Mouse (Mus musculus): ENCODE measurements at regions not wholly inside any gene's neighbourhood (a gene's known extent, or its start where the extent isn't known, plus 50 kb on each side); places are given as distances from the start of the nearest gene placed in this dataset.

- Histone ChIP-seq H3K4me1 (ENCODE audit: control insufficient read depth, insufficient read depth, low read length) (peaks cover 4% of the 10 kb centered on the region; the same call in 1 of the 2 replicates), H3K36me3 (ENCODE audit: control insufficient read depth, insufficient read depth, low read length) (no peaks in the 10 kb centered on the region), H3K4me2 (ENCODE audit: low read length) (no peak overlapping the region), H3K4me3 (ENCODE audit: low read depth, low read length) (no peak overlapping the region), H3K9me3 (replicated peaks; ENCODE audit: control insufficient read depth, low read length, poor library complexity, severe bottlenecking) (no peaks in the 10 kb centered on the region), H3K27me3 (ENCODE audit: control insufficient read depth, insufficient read depth, low read depth, low read length) (no peaks in the 10 kb centered on the region), H3K9ac (ENCODE audit: low read depth, low read length) (no peak overlapping the region), H3K27ac (ENCODE audit: low read length) (no peak overlapping the region)
- ATAC-seq = no peak
- WGBS = 70% methylated on average over 6 of the region's 6 CpGs
Measured at GRCm38 (mm10) chr13:52735453-52735933, 152.5 kb downstream of the Syk start.

DNA sequence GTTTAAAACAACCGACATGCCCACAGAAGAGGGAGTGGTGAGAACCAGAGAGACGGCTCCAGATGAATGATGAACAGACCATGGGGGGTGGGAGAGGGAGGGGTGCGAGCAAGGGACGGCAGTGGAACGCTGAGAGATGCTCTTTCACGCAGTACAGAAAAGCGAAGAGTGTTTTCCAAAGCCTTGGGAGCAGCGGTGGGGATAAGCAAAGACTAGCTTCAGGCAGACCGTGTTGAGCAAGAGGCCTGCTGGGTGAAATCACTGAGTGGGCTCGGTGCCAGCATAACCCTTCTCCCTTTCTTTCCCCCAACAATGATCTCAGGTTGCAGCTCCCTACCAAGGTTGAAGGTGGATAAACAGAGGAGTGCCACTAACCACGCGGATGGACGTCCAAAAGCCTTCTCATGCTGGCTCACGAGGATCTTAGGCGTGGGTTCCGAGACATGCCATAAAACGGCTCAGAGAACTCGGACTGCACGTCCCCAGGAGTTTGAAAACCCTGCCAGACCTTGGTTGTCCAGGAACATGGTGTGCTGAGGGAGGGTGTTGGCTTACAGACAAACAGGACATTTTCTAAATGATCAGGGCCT lies 153.1 kb downstream of the Syk start:
- Histone ChIP-seq H3K9ac (ENCODE audit: low read depth, low read length) (no peak overlapping the region), H3K4me1 (ENCODE audit: control insufficient read depth, insufficient read depth, low read length) (0 out of 2 replicates have a peak, but pooled peaks cover 2% of the 10 kb centered on the region), H3K4me2 (ENCODE audit: low read length) (no peak overlapping the region), H3K4me3 (ENCODE audit: low read depth, low read length) (no peak overlapping the region), H3K27ac (ENCODE audit: low read length) (no peak overlapping the region), H3K27me3 (ENCODE audit: control insufficient read depth, insufficient read depth, low read depth, low read length) (no peaks in the 10 kb centered on the region), H3K36me3 (ENCODE audit: control insufficient read depth, insufficient read depth, low read length) (no peaks in the 10 kb centered on the region), H3K9me3 (replicated peaks; ENCODE audit: control insufficient read depth, low read length, poor library complexity, severe bottlenecking) (no peaks in the 10 kb centered on the region)
- no peak for ATAC-seq
- WGBS = 57% methylated on average over 19 of the region's 19 CpGs

- 69% methylated on average over 9 of the region's 9 CpGs for WGBS
- H3K4me2 ChIP-seq (ENCODE audit: low read length) = no peak overlapping the region
- no peak for ATAC-seq
Measured at GRCm38 (mm10) chr13:52738095-52738660, 155.2 kb downstream of the Syk start.

DNA sequence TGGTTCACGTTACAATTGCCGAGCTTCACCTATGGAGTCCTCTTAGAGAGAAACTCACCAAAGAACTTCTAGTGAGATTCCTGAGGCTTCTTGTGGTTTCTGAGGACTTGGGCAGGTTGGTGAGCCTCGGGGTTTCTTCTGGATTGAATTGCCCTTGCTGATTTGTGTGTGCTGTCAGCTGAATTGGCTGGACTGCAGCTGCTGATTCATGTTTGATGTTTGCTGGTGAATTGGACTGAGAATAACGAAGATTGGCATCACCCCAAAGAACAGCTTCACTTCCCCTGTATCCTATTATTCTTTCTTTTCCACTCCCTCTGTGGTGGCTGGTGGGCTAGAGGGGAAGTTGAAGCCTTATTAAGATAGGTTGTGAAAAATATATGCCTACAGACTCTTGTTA lies 158.4 kb downstream of the Syk start:
- no peaks in the 10 kb centered on the region for H3K27me3 ChIP-seq (ENCODE audit: control insufficient read depth, insufficient read depth, low read depth, low read length)
- ATAC-seq = no peak

More at GRCm38 (mm10) chr13:52738095-52738660, 155.2 kb downstream of the Syk start:
- Histone ChIP-seq H3K4me3 (ENCODE audit: low read depth, low read length) (no peak overlapping the region), H3K4me1 (ENCODE audit: control insufficient read depth, insufficient read depth, low read length) (0 out of 2 replicates have a peak, but pooled peaks cover 2% of the 10 kb centered on the region), H3K27me3 (ENCODE audit: control insufficient read depth, insufficient read depth, low read depth, low read length) (no peaks in the 10 kb centered on the region), H3K36me3 (ENCODE audit: control insufficient read depth, insufficient read depth, low read length) (no peaks in the 10 kb centered on the region), H3K9ac (ENCODE audit: low read depth, low read length) (no peak overlapping the region), H3K9me3 (replicated peaks; ENCODE audit: control insufficient read depth, low read length, poor library complexity, severe bottlenecking) (no peaks in the 10 kb centered on the region), H3K27ac (ENCODE audit: low read length) (no peak overlapping the region)

DNA sequence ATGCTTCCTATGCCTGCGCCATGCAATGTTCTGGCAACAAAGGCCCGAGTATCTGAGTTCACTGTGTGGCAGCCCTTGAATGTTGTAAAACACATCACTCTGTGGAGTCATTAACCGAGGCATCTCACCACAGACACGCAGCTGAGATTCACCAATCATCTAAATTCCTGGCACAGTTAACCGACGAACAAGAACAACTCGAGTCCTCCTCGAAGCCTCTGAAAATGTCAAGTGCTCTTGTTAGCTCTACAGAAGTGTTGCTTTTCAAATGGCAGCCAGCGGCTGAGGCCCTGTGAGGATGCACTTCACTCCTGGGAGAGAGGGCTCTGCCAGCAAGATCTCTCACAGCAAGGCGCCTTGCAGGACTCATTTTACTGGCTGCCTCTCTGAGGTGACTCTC lies 173.0 kb downstream of the Syk start:
- H3K9ac ChIP-seq (ENCODE audit: low read depth, low read length) = no peak overlapping the region
- H3K9me3 ChIP-seq (replicated peaks; ENCODE audit: control insufficient read depth, low read length, poor library complexity, severe bottlenecking) = no peaks in the 10 kb centered on the region
- 58% methylated on average over 10 of the region's 10 CpGs for WGBS
- H3K4me1 ChIP-seq (ENCODE audit: control insufficient read depth, insufficient read depth, low read length) = peaks cover 3% of the 10 kb centered on the region; the same call in 1 of the 2 replicates
- H3K4me3 ChIP-seq (ENCODE audit: low read depth, low read length) = no peak overlapping the region
- no peak overlapping the region for H3K4me2 ChIP-seq (ENCODE audit: low read length)
- 0 out of 2 replicates have a peak, but pooled peaks have one; percentile 14 for ATAC-seq
- H3K27ac ChIP-seq (ENCODE audit: low read length) = 0 out of 2 replicates have a peak overlapping the region, but pooled peaks have one; percentile 10
- H3K36me3 ChIP-seq (ENCODE audit: control insufficient read depth, insufficient read depth, low read length) = no peaks in the 10 kb centered on the region
- H3K27me3 ChIP-seq (ENCODE audit: control insufficient read depth, insufficient read depth, low read depth, low read length) = no peaks in the 10 kb centered on the region

More for the DNA sequence above, 158.4 kb downstream of the Syk start:
- Histone ChIP-seq H3K4me1 (ENCODE audit: control insufficient read depth, insufficient read depth, low read length) (no peaks in the 10 kb centered on the region), H3K9me3 (replicated peaks; ENCODE audit: control insufficient read depth, low read length, poor library complexity, severe bottlenecking) (no peaks in the 10 kb centered on the region), H3K36me3 (ENCODE audit: control insufficient read depth, insufficient read depth, low read length) (no peaks in the 10 kb centered on the region), H3K4me2 (ENCODE audit: low read length) (no peak overlapping the region), H3K27ac (ENCODE audit: low read length) (no peak overlapping the region), H3K4me3 (ENCODE audit: low read depth, low read length) (no peak overlapping the region), H3K9ac (ENCODE audit: low read depth, low read length) (no peak overlapping the region)
- WGBS = 78% methylated on average over 4 of the region's 4 CpGs

DNA sequence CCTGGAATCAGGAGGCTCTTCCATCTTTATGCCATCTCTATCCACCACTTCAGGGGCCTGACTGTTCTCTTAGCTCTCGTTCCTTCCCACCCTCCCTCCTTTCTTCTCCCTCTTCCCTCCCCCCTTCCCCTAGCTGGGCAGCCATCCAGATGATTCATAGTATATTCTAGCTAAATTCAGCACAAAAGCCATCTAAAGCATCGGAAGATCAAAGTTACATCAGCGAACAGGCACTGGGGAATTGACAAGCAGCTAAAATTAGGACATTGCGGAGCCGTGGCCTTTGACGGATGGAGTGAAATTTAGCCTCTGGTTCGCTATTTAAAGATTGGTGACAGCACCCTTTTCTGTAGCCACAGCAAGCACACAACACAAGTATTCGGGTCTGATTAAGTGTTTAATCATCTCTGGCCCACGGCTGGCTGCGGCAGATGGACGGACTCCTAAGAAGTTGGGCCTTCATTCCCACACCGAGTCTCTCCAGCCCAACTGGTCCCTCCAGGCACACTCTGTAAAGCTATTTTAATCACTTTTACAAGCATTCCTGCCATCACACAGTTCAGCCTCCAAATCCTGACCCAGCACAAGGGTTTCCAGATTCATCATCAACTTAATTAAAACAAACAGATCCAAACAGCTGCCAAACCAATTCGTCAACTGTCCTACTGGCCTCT lies 163.8 kb downstream of the Auh start:
- H3K27ac ChIP-seq (ENCODE audit: low read length) = peak overlapping the region; percentile 58
- peaks cover 11% of the 10 kb centered on the region for H3K4me1 ChIP-seq (ENCODE audit: control insufficient read depth, insufficient read depth, low read length)
- H3K4me3 ChIP-seq (ENCODE audit: low read depth, low read length) = no peak overlapping the region
- no peaks in the 10 kb centered on the region for H3K27me3 ChIP-seq (ENCODE audit: control insufficient read depth, insufficient read depth, low read depth, low read length)
- no peaks in the 10 kb centered on the region for H3K36me3 ChIP-seq (ENCODE audit: control insufficient read depth, insufficient read depth, low read length)
- 16% methylated on average over 13 of the region's 13 CpGs for WGBS
- peak overlapping the region; percentile 31; the same call in 1 of the 2 replicates for H3K4me2 ChIP-seq (ENCODE audit: low read length)
- H3K9me3 ChIP-seq (replicated peaks; ENCODE audit: control insufficient read depth, low read length, poor library complexity, severe bottlenecking) = no peaks in the 10 kb centered on the region
- peak; percentile 56 for ATAC-seq
- peak overlapping the region; percentile 44; the same call in 1 of the 2 replicates for H3K9ac ChIP-seq (ENCODE audit: low read depth, low read length)

DNA sequence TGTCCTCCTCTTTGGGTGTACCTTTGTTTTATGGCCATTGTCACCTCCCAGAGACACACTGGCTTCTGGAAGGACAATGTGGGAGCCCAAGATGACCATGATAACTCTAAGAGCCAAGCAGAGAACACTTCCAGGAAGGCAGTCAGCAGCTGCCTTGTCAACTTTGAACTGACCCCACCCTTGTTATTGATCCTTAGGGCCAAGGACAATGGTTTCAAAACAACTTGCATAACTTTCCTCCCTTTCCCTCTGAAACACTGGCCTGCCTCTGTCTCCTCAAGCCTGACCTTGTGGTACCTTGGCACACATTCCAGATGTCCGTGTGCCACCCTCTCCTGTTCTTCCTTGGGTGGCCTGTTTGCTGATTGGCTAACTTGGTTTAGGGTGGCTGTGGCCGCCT lies 163.2 kb downstream of the Auh start:
- H3K36me3 ChIP-seq (ENCODE audit: control insufficient read depth, insufficient read depth, low read length) = no peaks in the 10 kb centered on the region
- no peaks in the 10 kb centered on the region for H3K27me3 ChIP-seq (ENCODE audit: control insufficient read depth, insufficient read depth, low read depth, low read length)
- H3K9ac ChIP-seq (ENCODE audit: low read depth, low read length) = no peak overlapping the region
- H3K27ac ChIP-seq (ENCODE audit: low read length) = peak overlapping the region; percentile 58; the same call in 1 of the 2 replicates
- no peaks in the 10 kb centered on the region for H3K9me3 ChIP-seq (replicated peaks; ENCODE audit: control insufficient read depth, low read length, poor library complexity, severe bottlenecking)
- no peak overlapping the region for H3K4me3 ChIP-seq (ENCODE audit: low read depth, low read length)
- no peak for ATAC-seq
- WGBS = 80% methylated on average over 2 of the region's 2 CpGs
- no peak overlapping the region for H3K4me2 ChIP-seq (ENCODE audit: low read length)
- peaks cover 11% of the 10 kb centered on the region for H3K4me1 ChIP-seq (ENCODE audit: control insufficient read depth, insufficient read depth, low read length)

DNA sequence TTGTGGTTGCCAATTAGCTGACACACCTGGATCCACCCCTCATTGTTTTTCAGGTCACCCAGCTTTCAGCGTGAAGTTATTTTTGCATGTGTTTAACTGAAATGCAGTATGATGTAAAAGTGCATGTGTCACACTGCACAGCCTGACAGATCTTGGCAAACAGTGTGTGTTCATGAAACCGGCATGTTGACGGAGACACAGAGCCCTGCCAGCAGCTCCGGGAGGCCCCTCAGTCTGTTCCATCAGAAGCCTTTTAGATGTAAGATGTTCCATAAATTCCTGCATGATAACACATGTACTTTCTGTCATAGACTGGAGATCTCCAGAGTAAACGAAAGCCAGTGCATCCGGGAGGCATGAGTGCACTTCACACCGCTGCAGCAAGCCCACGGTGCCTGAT lies 159.5 kb downstream of the Auh start:
- H3K9ac ChIP-seq (ENCODE audit: low read depth, low read length) = no peak overlapping the region
- peaks cover 11% of the 10 kb centered on the region for H3K4me1 ChIP-seq (ENCODE audit: control insufficient read depth, insufficient read depth, low read length)
- no peaks in the 10 kb centered on the region for H3K9me3 ChIP-seq (replicated peaks; ENCODE audit: control insufficient read depth, low read length, poor library complexity, severe bottlenecking)
- no peaks in the 10 kb centered on the region for H3K36me3 ChIP-seq (ENCODE audit: control insufficient read depth, insufficient read depth, low read length)
- no peaks in the 10 kb centered on the region for H3K27me3 ChIP-seq (ENCODE audit: control insufficient read depth, insufficient read depth, low read depth, low read length)
- H3K27ac ChIP-seq (ENCODE audit: low read length) = no peak overlapping the region
- H3K4me3 ChIP-seq (ENCODE audit: low read depth, low read length) = no peak overlapping the region
- no peak for ATAC-seq
- no peak overlapping the region for H3K4me2 ChIP-seq (ENCODE audit: low read length)
- 90% methylated on average over 8 of the region's 8 CpGs for WGBS

- ATAC-seq = no peak
- H3K27me3 ChIP-seq (ENCODE audit: control insufficient read depth, insufficient read depth, low read depth, low read length) = no peaks in the 10 kb centered on the region
- H3K4me3 ChIP-seq (ENCODE audit: low read depth, low read length) = no peak overlapping the region
- no peaks in the 10 kb centered on the region for H3K36me3 ChIP-seq (ENCODE audit: control insufficient read depth, insufficient read depth, low read length)
- no peak overlapping the region for H3K9ac ChIP-seq (ENCODE audit: low read depth, low read length)
- H3K9me3 ChIP-seq (replicated peaks; ENCODE audit: control insufficient read depth, low read length, poor library complexity, severe bottlenecking) = no peaks in the 10 kb centered on the region
- WGBS = 89% methylated on average over 3 of the region's 3 CpGs
- H3K4me1 ChIP-seq (ENCODE audit: control insufficient read depth, insufficient read depth, low read length) = no peaks in the 10 kb centered on the region
- H3K4me2 ChIP-seq (ENCODE audit: low read length) = no peak overlapping the region
- H3K27ac ChIP-seq (ENCODE audit: low read length) = no peak overlapping the region
Measured at GRCm38 (mm10) chr13:52771518-52771917, 158.0 kb downstream of the Auh start.

Measured in midbrain, embryonic 16.5 days (tissue).